Mouse (Mus musculus): ENCODE measurements around the gene Slc13a5. TPM values are rescaled to one million over a fixed set of nuclear protein-coding genes. Genes with fewer than 3 reads are reported as not detected.

Gene Slc13a5
- polyA plus RNA-seq, 1 experiment from 2014 or later, result 2.0 TPM

- WGBS, result under 1% methylated on average over 29 of the region's 29 CpGs
- H3K27ac ChIP-seq (replicated peaks), result peak within 1 kb of the TSS; percentile 90
- peaks cover 13% of the 10 kb centered on the region for H3K36me3 ChIP-seq
- ATAC-seq (ENCODE audit: low FRiP score, low read depth), result peak; percentile 86
- H3K27me3 ChIP-seq, result no peaks in the 10 kb centered on the region
- peaks cover 33% of the 10 kb centered on the region for H3K4me1 ChIP-seq (replicated peaks)
- H3K4me3 ChIP-seq, result peak within 1 kb of the TSS; percentile 79
- peak within 1 kb of the TSS; percentile 79 for H3K9ac ChIP-seq
- H3K4me2 ChIP-seq, result peak within 1 kb of the TSS; percentile 81
- H3K9me3 ChIP-seq, result no peaks in the 10 kb centered on the region
Observed at GRCm38 (mm10) chr11:72215410-72215797, 51.6 kb downstream of the Slc13a5 start, which contains the start of gene Med31. Gene Med31, minus strand, starts transcription at chr11:72215592.

GRCm38 (mm10) chr11:72214591-72215409, 52.2 kb downstream of the Slc13a5 start:
- WGBS, result under 1% methylated on average over 51 of the region's 51 CpGs
- Histone ChIP-seq H3K4me2 (peak overlapping the region; percentile 81), H3K36me3 (peaks cover 19% of the 10 kb centered on the region)

GRCm38 (mm10) chr11:72207834-72208377, 59.1 kb downstream of the Slc13a5 start:
- Histone ChIP-seq H3K27me3 (no peaks in the 10 kb centered on the region), H3K4me3 (peak overlapping the region; percentile 78), H3K9ac (peak overlapping the region; percentile 81), H3K4me2 (peak overlapping the region; percentile 72), H3K9me3 (no peaks in the 10 kb centered on the region), H3K27ac (replicated peaks) (peak overlapping the region; percentile 79), H3K4me1 (replicated peaks) (peaks cover 31% of the 10 kb centered on the region), H3K36me3 (peaks cover 22% of the 10 kb centered on the region)
- no peak for ATAC-seq (ENCODE audit: low FRiP score, low read depth)
- 19% methylated on average over 17 of the region's 17 CpGs for WGBS

More at GRCm38 (mm10) chr11:72214591-72215409, 52.2 kb downstream of the Slc13a5 start:
- peak overlapping the region; percentile 79 for H3K9ac ChIP-seq
- peak; percentile 96 for ATAC-seq (ENCODE audit: low FRiP score, low read depth)
- no peaks in the 10 kb centered on the region for H3K9me3 ChIP-seq
- peaks cover 33% of the 10 kb centered on the region for H3K4me1 ChIP-seq (replicated peaks)
- no peaks in the 10 kb centered on the region for H3K27me3 ChIP-seq
- peak overlapping the region; percentile 79 for H3K4me3 ChIP-seq
- peak overlapping the region; percentile 90 for H3K27ac ChIP-seq (replicated peaks)

GRCm38 (mm10) chr11:72207204-72207833, 59.7 kb downstream of the Slc13a5 start, which contains the start of the genes 4933427D14Rik and Txndc17:
Gene 4933427D14Rik, minus strand, starts transcription at chr11:72207459.
Gene Txndc17, plus strand, starts transcription at chr11:72207547.
- Histone ChIP-seq H3K9me3 (no peaks in the 10 kb centered on the region), H3K36me3 (peaks cover 20% of the 10 kb centered on the region), H3K4me1 (replicated peaks) (peaks cover 30% of the 10 kb centered on the region), H3K27ac (replicated peaks) (peak within 1 kb of the TSS; percentile 79), H3K9ac (peak within 1 kb of the TSS; percentile 81), H3K4me3 (peak within 1 kb of the TSS; percentile 78), H3K27me3 (no peaks in the 10 kb centered on the region), H3K4me2 (peak within 1 kb of the TSS; percentile 72)
- peak; percentile 93 for ATAC-seq (ENCODE audit: low FRiP score, low read depth)
- WGBS, result 0% methylated on average over 42 of the region's 42 CpGs

GRCm38 (mm10) chr11:72206341-72207203, 60.5 kb downstream of the Slc13a5 start, which contains the start of gene Gm43951:
Gene Gm43951, minus strand, starts transcription at chr11:72206840.
- H3K4me1 ChIP-seq (replicated peaks), result peaks cover 30% of the 10 kb centered on the region
- H3K9ac ChIP-seq, result peak within 1 kb of the TSS; percentile 81
- H3K36me3 ChIP-seq, result peaks cover 23% of the 10 kb centered on the region
- H3K9me3 ChIP-seq, result no peaks in the 10 kb centered on the region
- peak within 1 kb of the TSS; percentile 72 for H3K4me2 ChIP-seq
- peak within 1 kb of the TSS; percentile 79 for H3K27ac ChIP-seq (replicated peaks)
- peak; percentile 52 for ATAC-seq (ENCODE audit: low FRiP score, low read depth)
- peak within 1 kb of the TSS; percentile 78 for H3K4me3 ChIP-seq
- WGBS, result under 1% methylated on average over 43 of the region's 43 CpGs
- H3K27me3 ChIP-seq, result no peaks in the 10 kb centered on the region

- H3K9ac ChIP-seq, result peak overlapping the region; percentile 81; the same call in 1 of the 2 replicates
- peak overlapping the region; percentile 78 for H3K4me3 ChIP-seq
- peaks cover 30% of the 10 kb centered on the region for H3K4me1 ChIP-seq (replicated peaks)
- peaks cover 19% of the 10 kb centered on the region for H3K36me3 ChIP-seq
- H3K27ac ChIP-seq (replicated peaks), result no peak overlapping the region
- H3K4me2 ChIP-seq, result peak overlapping the region; percentile 72
- H3K9me3 ChIP-seq, result no peaks in the 10 kb centered on the region
- no peaks in the 10 kb centered on the region for H3K27me3 ChIP-seq
- 89% methylated on average over 6 of the region's 6 CpGs for WGBS
- ATAC-seq (ENCODE audit: low FRiP score, low read depth), result no peak
Observed at GRCm38 (mm10) chr11:72205256-72205655, 61.8 kb downstream of the Slc13a5 start.

GRCm38 (mm10) chr11:72203440-72203839, 63.6 kb downstream of the Slc13a5 start:
- Histone ChIP-seq H3K4me3 (no peak overlapping the region), H3K9ac (no peak overlapping the region), H3K27me3 (no peaks in the 10 kb centered on the region), H3K9me3 (no peaks in the 10 kb centered on the region), H3K27ac (replicated peaks) (no peak overlapping the region), H3K4me2 (no peak overlapping the region), H3K4me1 (replicated peaks) (peaks cover 30% of the 10 kb centered on the region), H3K36me3 (peaks cover 17% of the 10 kb centered on the region)
- no peak for ATAC-seq (ENCODE audit: low FRiP score, low read depth)
- 60% methylated on average over 1 of the region's 1 CpGs for WGBS

GRCm38 (mm10) chr11:72196506-72196905, 70.5 kb downstream of the Slc13a5 start:
- Histone ChIP-seq H3K9me3 (no peaks in the 10 kb centered on the region), H3K9ac (no peak overlapping the region), H3K27me3 (no peaks in the 10 kb centered on the region), H3K4me3 (no peak overlapping the region), H3K36me3 (peaks cover 38% of the 10 kb centered on the region), H3K4me2 (no peak overlapping the region), H3K27ac (replicated peaks) (no peak overlapping the region), H3K4me1 (replicated peaks) (no peaks in the 10 kb centered on the region)
- WGBS, result 87% methylated on average over 8 of the region's 8 CpGs
- ATAC-seq (ENCODE audit: low FRiP score, low read depth), result no peak

GRCm38 (mm10) chr11:72194259-72194658, 72.8 kb downstream of the Slc13a5 start:
- H3K4me2 ChIP-seq, result no peak overlapping the region
- H3K9ac ChIP-seq, result no peak overlapping the region
- 97% methylated on average over 2 of the region's 2 CpGs for WGBS
- H3K4me1 ChIP-seq (replicated peaks), result no peaks in the 10 kb centered on the region
- H3K36me3 ChIP-seq, result peaks cover 50% of the 10 kb centered on the region
- H3K27me3 ChIP-seq, result no peaks in the 10 kb centered on the region
- no peak for ATAC-seq (ENCODE audit: low FRiP score, low read depth)
- H3K4me3 ChIP-seq, result no peak overlapping the region
- H3K27ac ChIP-seq (replicated peaks), result no peak overlapping the region
- no peaks in the 10 kb centered on the region for H3K9me3 ChIP-seq

All from hindbrain, embryonic 15.5 days (tissue).